Mouse (Mus musculus): ENCODE measurements at regions not wholly inside any gene's neighbourhood (a gene's known extent, or its start where the extent isn't known, plus 50 kb on each side); places are given as distances from the start of the nearest gene placed in this dataset.

- TF ChIP-seq CTCF (IDR thresholded peaks at IDR 0.05; ENCODE audit: low read depth) (no peak), EP300 (IDR thresholded peaks at IDR 0.05; ENCODE audit: low read depth) (no peak)
These were observed 91.6 kb upstream of the Wars2 start for GRCm38 (mm10) chr3:99049305-99049704.
